ENCODE assay signal across 8 mouse cellular contexts in the genomic region with DNA sequence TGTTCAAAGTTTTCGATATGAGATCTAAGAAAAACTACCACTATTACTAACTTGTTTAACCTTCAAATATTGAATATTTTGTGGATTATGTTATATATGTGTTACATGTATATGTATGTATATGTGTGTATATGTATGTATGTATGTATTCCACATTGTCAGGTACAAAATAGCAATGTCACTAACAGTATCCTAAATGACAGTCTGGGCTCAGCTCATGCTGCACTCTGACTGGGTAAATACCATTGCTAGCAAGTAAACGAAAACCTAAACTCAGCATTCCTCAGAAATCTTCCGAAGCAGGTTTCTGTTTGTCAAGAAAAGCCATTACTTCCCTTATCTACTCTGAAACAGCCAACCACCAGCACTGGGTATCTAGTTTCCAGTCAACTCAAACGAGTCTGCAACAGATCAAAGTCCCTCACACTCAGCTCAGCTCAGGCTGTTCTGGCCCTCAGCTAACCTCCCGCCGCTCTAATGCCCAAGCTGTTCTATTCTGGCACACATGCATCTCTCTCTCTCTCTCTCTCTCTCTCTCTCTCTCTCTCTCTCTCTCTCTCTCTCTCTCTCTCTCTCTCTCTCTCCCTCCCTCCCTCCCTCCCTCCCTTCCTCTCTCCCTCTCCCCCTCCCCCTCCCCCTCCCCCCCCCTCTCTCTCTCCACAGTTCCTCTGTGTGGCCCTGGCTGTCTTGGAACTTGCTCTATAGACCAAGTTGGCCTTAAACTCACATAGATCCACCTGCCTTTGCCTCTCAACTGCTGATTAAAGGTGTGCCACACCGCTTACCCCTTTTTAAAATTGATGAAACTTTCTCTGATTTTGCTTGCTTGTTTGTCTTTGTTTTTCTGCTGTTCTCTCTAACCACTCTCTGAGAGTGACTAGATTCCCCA. TPM values are rescaled to one million over a fixed set of nuclear protein-coding genes. Genes with fewer than 3 reads are reported as not detected.
DNase-seq lines count a peak whose midpoint lies in the region; ATAC-seq lines count a peak whose summit lies in the region.

No protein-coding gene starts in this region.

- H3K36me3 ChIP-seq in lung, embryonic 16.5 days (ENCODE audit: control insufficient read depth, insufficient read depth, low read length), result no peaks in the 10 kb centered on the region
- no peaks in the 10 kb centered on the region for H3K36me3 ChIP-seq in embryonic facial prominence, embryonic 12.5 days
- H3K36me3 ChIP-seq in neural tube, embryonic 11.5 days (ENCODE audit: control insufficient read depth, insufficient read depth, low read length), result no peaks in the 10 kb centered on the region

- no peak overlapping the region for H3K27ac ChIP-seq in lung, embryonic 16.5 days (ENCODE audit: low read length)
- H3K27ac ChIP-seq in embryonic facial prominence, embryonic 12.5 days, result no peak overlapping the region
- H3K27ac ChIP-seq in neural tube, embryonic 11.5 days (ENCODE audit: low read depth, low read length), result no peak overlapping the region

- 0 out of 2 replicates have a peak overlapping the region, but pooled peaks have one; percentile 8 for H3K4me2 ChIP-seq in lung, embryonic 16.5 days (ENCODE audit: low read depth, low read length)
- no peak overlapping the region for H3K4me2 ChIP-seq in embryonic facial prominence, embryonic 12.5 days (replicated peaks)
- H3K4me2 ChIP-seq in neural tube, embryonic 11.5 days (ENCODE audit: low read depth), result no peak overlapping the region

- H3K9ac ChIP-seq in lung, embryonic 16.5 days (ENCODE audit: low read length), result no peak overlapping the region
- no peak overlapping the region for H3K9ac ChIP-seq in embryonic facial prominence, embryonic 12.5 days
- no peak overlapping the region for H3K9ac ChIP-seq in neural tube, embryonic 11.5 days (ENCODE audit: low read length)

- 17% methylated on average over 7 of the region's 7 CpGs for WGBS in lung, embryonic 16.5 days
- 39% methylated on average over 7 of the region's 7 CpGs for WGBS in embryonic facial prominence, embryonic 12.5 days
- 57% methylated on average over 7 of the region's 7 CpGs for WGBS in neural tube, embryonic 11.5 days

- peak; percentile 60 for ATAC-seq in lung, embryonic 16.5 days (ENCODE audit: low read depth)
- peak; percentile 72; the same call in 1 of the 2 replicates for ATAC-seq in embryonic facial prominence, embryonic 12.5 days (ENCODE audit: insufficient number of reproducible peaks, insufficient read depth, low FRiP score, low TSS enrichment)
- ATAC-seq in neural tube, embryonic 11.5 days (ENCODE audit: insufficient read depth, low FRiP score, low TSS enrichment), result no peak

- no peaks in the 10 kb centered on the region for H3K9me3 ChIP-seq in lung, embryonic 16.5 days (ENCODE audit: control insufficient read depth, low read length)
- H3K9me3 ChIP-seq in embryonic facial prominence, embryonic 12.5 days, result no peaks in the 10 kb centered on the region
- H3K9me3 ChIP-seq in neural tube, embryonic 11.5 days (ENCODE audit: control insufficient read depth, low read length), result no peaks in the 10 kb centered on the region

- 0 out of 2 replicates have a peak overlapping the region, but pooled peaks have one; percentile 8 for H3K4me3 ChIP-seq in lung, embryonic 16.5 days (ENCODE audit: low read length)
- no peak overlapping the region for H3K4me3 ChIP-seq in embryonic facial prominence, embryonic 12.5 days
- no peak overlapping the region for H3K4me3 ChIP-seq in neural tube, embryonic 11.5 days (ENCODE audit: low read depth, low read length)

- no peaks in the 10 kb centered on the region for H3K4me1 ChIP-seq in lung, embryonic 16.5 days (replicated peaks; ENCODE audit: control insufficient read depth, insufficient read depth, low read length)
- no peaks in the 10 kb centered on the region; the same call in 1 of the 2 replicates for H3K4me1 ChIP-seq in embryonic facial prominence, embryonic 12.5 days
- H3K4me1 ChIP-seq in neural tube, embryonic 11.5 days (ENCODE audit: control insufficient read depth, insufficient read depth, low read length), result no peaks in the 10 kb centered on the region

- no peaks in the 10 kb centered on the region for H3K27me3 ChIP-seq in lung, embryonic 16.5 days (ENCODE audit: control insufficient read depth, insufficient read depth, low read depth, low read length)
- H3K27me3 ChIP-seq in embryonic facial prominence, embryonic 12.5 days, result no peaks in the 10 kb centered on the region
- H3K27me3 ChIP-seq in neural tube, embryonic 11.5 days (ENCODE audit: control insufficient read depth, insufficient read depth, low read length), result no peaks in the 10 kb centered on the region

- no peak for DNase-seq in lung, adult 18-20 months
- peak; percentile 28 for DNase-seq in kidney, postnatal 10 days
- DNase-seq in neural tube, embryonic 11.5 days (ENCODE audit: low spot score), result peak; percentile 42
- no peak for DNase-seq in layer of hippocampus, postnatal 25 days (ENCODE audit: extremely low spot score in 1 of 2, low spot score in 1 of 2)
- DNase-seq in thymus, postnatal 36 days, result no peak
- DNase-seq in cerebellum, adult 9-11 months, result no peak

RNA-seq across cellular contexts. Expression of gene Smc2, which starts 9.5 kb away (rescaled TPM):
- 196 and 201 TPM in 2 replicates for polyA plus RNA-seq in lung, embryonic 16.5 days (2015; fragmentation: Nextera tagmentation; extraction: Ambion mirVana)
- polyA plus RNA-seq in embryonic facial prominence, embryonic 12.5 days (2016; fragmentation: Nextera tagmentation; extraction: Ambion mirVana), result 217 and 236 TPM in 2 replicates
- 168 and 196 TPM in 2 replicates for polyA plus RNA-seq in neural tube, embryonic 11.5 days (2014; fragmentation: Nextera tagmentation; extraction: Ambion mirVana)
- 10 to 100 TPM in 1 of 2 experiments, 1 to 10 TPM in 1; 9.8 to 11.0 TPM for total RNA-seq in layer of hippocampus, postnatal 25 days (2021)

Comparison
In these comparisons a context has a peak if more than half of its experiments do, and no peak if none do; other contexts are left out.
1. DNase-seq: peak in kidney, postnatal 10 days (single experiment) and neural tube, embryonic 11.5 days (single experiment); none in lung, adult 18-20 months (0 of 2), layer of hippocampus, postnatal 25 days (0 of 2), thymus, postnatal 36 days (0 of 2) and cerebellum, adult 9-11 months (single experiment).